In the genomic region with DNA sequence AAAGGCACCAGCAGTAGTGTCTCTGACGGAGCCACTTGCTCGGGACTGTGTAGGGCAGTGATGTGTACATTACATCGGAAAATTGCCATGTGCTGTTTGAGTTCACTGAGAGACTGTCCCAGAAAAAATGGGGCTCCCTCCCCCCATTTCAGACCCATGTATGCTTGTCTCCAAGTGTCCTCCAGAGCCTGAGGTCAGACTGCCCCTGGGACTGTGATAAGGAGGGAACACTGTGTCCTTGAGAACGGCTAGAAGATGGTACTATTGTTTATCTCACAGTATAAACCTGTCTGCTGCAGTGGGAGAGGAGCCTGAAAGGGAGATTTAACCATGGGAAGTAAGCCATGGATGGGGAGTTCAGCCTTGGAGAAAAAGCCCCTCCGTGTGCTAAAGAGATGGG, we compare ENCODE assay signal across 13 mouse cellular contexts. TPM values are rescaled to one million over a fixed set of nuclear protein-coding genes. Genes with fewer than 3 reads are reported as not detected.
"Had no signal": no experiment of that assay in that cellular context is flagged by ENCODE, and none has a peak within 500 bp of the region (broad histone marks: within the 10 kb centered on the region; RNA-seq: fewer than 3 reads in every experiment).

No protein-coding gene starts in this region.

- DNase-seq: liver, embryonic 13.5 days; liver, postnatal 0 days; lung, adult 2 months; lung, postnatal 14 days; lung, postnatal 36 days; midbrain, embryonic 14.5 days; right cerebral cortex, postnatal 14 days; thymus, adult 2 months; thymus, postnatal 25 days; thymus, postnatal 4 days had no signal

RNA-seq across cellular contexts. Expression of a gene that starts 32.2 kb away (rescaled TPM):
- total RNA-seq: megakaryocyte progenitor cell, adult 5-6 weeks; monocyte, adult 5-6 weeks; neutrophil, adult 5-6 weeks had no signal

RNA-seq across cellular contexts. Expression of a gene that starts 57.4 kb away (rescaled TPM):
- total RNA-seq: megakaryocyte progenitor cell, adult 5-6 weeks; monocyte, adult 5-6 weeks; neutrophil, adult 5-6 weeks had no signal
